Mouse (Mus musculus) 3T3-L1 (cell line): ENCODE measurements around the gene Pcnx.
A peak's percentile ranks its signal among the peaks of the same experiment; 100 is the strongest.

Source experiments
- DNase-seq: peaks from one replicate; pipeline ENCODE4 v3.0.0-alpha.2; 2015; ENCODE audit warnings: low read depth, low spot score

The Pcnx gene

DNA sequence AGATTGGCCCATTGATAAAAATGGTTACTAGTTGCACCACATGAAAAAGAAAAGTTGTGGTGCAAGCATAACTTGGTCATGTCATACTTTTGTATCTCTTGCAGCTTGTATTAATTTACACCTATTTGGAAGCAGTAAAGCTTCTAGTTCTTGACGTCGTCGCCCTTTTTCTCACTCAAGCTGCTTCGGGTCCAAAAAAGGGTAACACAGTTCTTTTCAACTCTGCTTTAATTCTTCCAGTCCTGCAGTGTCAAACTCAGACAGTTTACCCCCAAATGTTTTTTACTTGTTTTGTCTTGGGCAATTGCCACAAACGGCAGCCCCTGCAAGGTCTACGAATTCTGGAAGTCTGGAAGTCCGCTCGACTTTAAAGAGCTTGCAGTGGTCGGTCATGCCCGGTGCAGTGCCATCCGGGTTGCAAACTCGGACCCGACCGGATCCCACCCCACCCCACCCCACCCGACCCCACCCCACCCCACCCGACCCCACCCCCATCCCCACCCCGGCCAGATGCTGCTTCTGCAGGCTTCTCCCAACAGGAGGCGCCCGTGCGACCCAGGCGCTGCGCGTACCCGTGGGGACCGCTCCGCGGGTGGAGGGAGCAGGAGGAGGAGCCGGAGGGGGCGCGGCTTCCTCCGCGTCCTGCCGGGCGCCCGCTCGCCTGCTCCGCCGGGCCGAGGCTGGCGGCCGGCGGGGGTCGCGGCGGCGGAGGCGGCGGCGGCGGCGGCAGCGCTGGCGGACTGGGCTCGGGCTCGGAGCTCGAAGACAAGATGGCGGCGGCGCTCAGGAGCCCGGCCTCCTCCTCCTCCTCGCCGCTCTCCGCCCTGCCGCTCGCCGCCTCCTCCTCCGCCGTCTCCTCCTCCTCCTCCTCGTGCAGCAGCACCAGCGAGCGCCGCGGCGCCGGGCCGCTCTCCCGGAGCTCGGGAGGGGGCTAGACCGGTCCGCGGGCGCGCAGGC is at the start of gene Pcnx:
TSS of gene Pcnx (plus strand) at position 673 of the 957 bp plus-strand sequence.
- DNase-seq: peak; percentile 66

DNA sequence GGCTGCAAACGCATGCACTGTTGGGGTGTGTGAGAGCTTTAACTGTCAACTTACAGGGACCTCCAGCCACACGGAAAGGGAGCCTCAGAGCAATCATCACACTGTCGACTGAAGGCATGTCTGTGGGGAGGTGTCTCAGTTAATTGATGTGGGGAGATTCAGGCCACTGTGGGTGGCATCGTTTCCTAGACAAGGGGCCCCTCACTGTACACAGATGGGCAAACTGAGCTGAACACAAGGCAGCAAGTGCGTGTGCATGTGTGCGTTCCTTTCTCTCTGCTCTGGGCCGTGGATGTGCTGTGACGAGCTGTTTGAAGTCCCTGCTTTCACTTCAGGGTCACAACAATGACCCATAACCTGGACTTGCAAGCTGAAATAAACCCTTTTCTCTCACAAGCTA is 49.4 kb upstream of the Pcnx start:
- DNase-seq: no peak

DNA sequence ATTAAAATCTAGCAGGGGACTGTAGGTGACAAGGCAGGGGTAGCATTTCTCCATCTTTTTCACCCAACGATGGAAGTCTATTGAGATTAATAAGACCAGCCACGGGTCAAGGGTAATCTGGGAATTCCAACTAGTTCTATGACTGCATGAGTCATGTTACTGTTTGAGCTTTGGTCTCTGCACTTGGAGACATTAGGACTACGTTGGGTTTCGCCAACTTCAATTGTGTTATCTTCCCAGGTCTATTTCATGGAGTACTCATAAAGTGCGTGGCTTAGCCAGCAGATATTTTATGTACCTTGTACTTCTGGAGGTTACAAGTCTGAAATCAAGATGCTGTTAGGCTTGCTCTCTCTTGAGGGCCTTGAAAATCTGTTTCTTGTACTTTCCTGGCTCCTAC is 45.1 kb upstream of the Pcnx start:
- no peak for DNase-seq

DNA sequence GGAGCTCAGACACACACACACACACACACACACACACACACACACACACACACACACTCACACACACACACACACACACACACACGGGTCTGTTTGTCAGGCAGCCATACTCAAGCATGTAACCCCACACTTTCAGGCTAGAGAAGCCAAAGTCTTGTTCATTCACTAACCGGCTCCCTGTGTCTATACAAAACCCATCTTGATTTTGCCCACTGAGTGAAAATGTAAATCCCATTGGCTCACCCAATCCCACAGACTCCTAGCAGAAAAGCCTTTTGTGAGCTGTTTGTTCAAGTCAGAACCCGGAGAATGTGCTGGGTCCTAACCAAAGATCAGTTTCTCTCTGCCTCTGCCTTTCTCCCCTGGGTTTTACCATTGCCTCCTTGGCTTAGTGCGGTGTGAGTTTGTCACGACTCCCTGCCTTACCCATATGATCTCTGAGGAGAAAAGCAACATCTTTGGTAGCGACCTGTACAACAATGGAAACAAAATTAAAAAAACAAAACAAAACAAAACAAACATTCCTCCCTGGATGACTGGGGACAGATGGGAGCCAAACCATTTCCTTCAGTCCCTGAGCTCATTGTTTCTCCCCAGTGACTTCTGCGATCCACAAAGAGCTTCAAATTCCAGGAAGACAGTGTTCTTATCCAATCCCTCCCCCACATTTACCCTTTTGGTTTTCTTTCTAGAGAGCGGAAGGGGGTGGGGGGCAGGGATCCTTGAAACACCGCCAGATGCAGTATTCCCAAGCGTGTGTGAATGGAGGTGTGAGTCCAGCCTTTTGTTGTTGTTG is 43.3 kb upstream of the Pcnx start:
- DNase-seq: no peak

- no peak for DNase-seq
Measured at GRCm38 (mm10) chr12:81817126-81817505, 42.7 kb upstream of the Pcnx start.

GRCm38 (mm10) chr12:81820700-81821099 is 39.1 kb upstream of the Pcnx start:
- no peak for DNase-seq

GRCm38 (mm10) chr12:81822176-81822575 is 37.6 kb upstream of the Pcnx start:
- peak; percentile 51 for DNase-seq

DNA sequence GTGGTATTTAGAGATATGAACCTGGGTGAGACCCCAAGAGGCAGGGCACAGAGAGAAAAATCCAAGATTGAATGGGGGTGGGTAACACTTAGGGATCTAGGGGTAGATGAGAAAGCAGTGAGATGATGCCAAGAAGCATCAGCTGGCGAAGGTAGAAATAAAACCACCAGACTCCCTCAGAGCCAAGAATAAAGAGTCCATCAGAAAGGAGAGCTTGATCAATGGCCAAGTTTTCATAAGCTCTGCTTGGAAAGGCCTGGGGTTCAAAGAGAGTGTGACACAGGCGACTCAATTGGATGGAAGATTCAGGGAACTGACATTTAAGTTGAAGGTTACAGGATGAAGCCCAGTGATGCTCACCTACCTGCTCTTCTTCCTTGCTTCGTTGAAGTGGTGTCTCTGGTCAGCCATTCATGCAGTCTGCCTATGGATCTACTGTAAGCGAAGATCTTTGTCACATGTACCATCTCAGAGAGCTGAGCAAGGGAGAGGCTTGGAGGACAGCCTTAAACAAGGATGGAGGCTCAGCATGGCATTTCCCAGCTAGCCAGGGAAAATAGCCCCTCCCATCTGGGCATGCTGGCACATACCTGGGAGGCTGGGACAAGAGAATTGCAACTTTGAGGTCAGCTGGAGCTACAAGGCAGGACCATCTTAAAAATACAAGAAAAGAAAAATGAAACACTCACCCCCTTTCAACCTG is 36.9 kb upstream of the Pcnx start:
- no peak for DNase-seq

- no peak for DNase-seq
Measured at GRCm38 (mm10) chr12:81828355-81828754, 31.5 kb upstream of the Pcnx start.

- DNase-seq: no peak
Measured at GRCm38 (mm10) chr12:81832039-81832738, 27.6 kb upstream of the Pcnx start.

GRCm38 (mm10) chr12:81833094-81833493 is 26.7 kb upstream of the Pcnx start:
- no peak for DNase-seq

GRCm38 (mm10) chr12:81836162-81836561 is 23.7 kb upstream of the Pcnx start:
- no peak for DNase-seq

DNA sequence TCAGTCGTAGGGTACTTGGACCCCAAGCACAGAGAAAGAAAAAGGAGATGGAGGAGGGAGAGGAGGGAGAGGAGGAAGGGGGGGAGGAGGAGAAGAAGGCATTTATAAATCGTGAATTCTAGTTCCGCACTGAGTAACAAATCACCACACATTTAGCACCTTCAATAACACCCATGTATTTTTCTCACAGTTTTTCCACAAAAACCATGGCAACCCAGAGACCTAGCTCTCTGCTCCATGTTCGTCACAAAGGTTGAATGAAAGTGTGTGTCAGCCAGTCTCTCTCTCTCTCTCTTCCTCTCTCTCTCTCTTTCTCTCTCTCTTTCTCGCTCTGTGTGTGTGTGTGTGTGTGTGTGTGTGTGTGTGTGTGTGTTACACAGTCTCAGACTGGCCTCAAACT is 22.4 kb upstream of the Pcnx start:
- no peak for DNase-seq

GRCm38 (mm10) chr12:81839663-81840062 is 20.2 kb upstream of the Pcnx start:
- no peak for DNase-seq

GRCm38 (mm10) chr12:81841046-81841445 is 18.8 kb upstream of the Pcnx start:
- peak; percentile 69 for DNase-seq

DNA sequence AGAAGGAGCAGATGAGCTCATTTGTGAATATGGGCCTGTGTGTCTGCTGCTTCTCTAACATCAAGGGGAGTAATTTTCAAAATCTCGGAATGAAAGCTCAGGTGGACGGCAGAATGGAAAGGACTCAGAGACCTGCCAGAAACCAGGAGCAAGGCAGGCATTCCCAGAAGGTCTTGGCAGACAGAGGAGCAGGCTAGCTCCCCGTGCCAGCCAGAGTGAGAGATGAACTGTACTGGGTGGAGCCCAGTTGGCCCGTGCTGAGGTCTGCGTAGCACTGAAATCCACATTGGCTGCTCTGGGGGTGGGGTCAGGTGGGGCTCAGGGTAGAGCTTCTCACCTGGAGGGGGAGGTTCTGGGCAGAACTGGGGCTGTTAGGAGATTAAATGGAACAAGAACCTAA is 16.3 kb upstream of the Pcnx start:
- no peak for DNase-seq

DNA sequence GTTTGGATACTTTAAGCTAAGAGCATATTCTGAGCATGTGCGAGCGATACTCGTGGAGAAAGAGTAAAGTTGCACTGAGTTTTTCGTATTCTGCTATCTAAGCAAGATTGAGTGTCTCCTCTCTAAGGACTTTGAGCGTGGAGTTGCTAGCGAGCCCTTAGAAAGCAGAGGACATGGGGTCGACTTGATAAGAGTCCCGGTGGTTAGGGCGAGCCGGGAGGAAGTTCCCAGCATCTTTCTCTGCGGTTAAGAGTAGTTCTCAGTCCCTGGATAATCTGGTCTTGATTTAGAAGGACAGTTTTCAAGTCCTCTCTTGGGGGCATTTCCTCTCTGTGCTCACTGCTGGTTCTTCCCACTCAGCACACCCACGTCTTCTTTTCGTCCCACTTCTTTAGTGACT is 15.3 kb upstream of the Pcnx start:
- DNase-seq: no peak

DNA sequence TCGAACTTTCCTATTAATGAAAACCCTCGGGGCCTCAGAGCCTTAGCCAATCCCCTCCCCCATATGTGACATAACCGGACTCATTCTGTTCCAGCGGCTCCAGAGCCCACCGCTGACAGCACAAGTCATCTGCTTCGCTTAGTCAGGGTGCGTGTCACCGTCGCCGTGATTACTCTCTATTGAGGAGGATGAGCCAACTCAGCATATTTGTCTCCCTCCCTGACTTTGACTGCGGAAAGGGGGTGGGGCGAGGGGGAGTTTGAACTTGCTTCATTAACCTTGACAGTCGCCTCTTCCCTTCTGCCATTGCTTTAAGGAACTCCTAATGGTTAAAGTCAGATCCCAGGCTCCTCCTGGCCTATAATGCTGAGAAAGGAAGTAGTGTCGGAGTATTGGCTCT is 14.8 kb upstream of the Pcnx start:
- DNase-seq: no peak

GRCm38 (mm10) chr12:81849629-81850028 is 10.2 kb upstream of the Pcnx start:
- no peak for DNase-seq

- DNase-seq: no peak
Measured at GRCm38 (mm10) chr12:81852551-81852950, 7.3 kb upstream of the Pcnx start.

GRCm38 (mm10) chr12:81852977-81853376 is 6.8 kb upstream of the Pcnx start:
- peak; percentile 48 for DNase-seq
